Mouse (Mus musculus): ENCODE data around the gene Lbh. TPM values are rescaled to one million over a fixed set of nuclear protein-coding genes. Genes with fewer than 3 reads are reported as not detected.
A peak's percentile ranks its signal among the peaks of the same experiment; 100 is the strongest.

The Lbh gene
- total RNA-seq (2021), result 1 to 10 TPM; 6.0 to 7.0 TPM
- long read RNA-seq, experiment 1, result 0 reads
- long read RNA-seq, experiment 2, partial matches to known transcripts, result 0 of 3 reads
- long read RNA-seq, experiment 2, other reads (novel, unspliced or antisense), result 2 of 3 reads

DNA sequence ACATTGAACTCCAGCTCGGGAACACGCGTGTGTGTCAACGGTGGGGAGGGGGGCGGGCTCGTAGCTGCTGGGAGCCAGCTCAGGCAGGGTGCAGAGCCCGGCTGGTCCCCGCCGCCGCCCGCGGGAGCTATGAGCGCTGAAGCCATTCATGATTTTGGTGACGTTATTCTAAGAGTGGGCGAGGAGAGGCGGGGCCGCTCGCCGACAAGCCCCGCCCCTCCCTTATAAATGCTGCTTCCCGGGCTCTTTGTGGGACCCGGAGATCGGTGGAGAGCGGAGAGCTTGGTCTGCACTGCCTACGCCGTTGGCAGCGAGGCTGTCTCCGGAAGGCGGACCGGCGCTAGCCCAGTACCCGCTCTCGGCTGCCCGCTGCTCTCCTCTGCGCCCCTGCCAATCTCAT lies at the start of gene Lbh:
Gene Lbh (plus strand): TSS at position 253 of the 400 bp plus-strand sequence.
- intact Hi-C loops (cut with DNase I), result loop anchor here (5.0 kb wide), 1 partner anchor 81 kb away; the partner anchor contains the start of gene Ypel5
- peak; percentile 88 to 91 for DNase-seq

DNA sequence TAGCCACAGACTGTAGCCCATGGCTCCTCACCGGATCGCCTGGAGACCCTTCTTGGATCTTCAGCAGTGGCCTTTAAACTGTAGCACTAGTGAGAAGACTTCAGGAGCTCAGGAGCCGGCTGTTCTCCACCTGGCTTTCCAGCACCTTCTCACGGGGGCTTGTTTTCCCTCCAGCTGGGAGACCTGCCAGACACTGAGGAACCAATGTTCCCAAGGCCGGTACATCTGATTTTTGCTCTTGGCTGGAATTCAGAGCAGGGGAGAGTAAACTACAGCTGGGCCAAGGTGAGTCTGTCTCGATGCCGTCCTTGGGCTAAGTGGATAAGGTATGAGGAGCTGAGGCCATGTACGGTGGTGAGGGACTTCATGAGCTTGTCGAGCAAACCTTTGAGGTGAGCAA lies 39.1 kb upstream of the Lbh start:
- intact Hi-C loops (cut with DNase I), result no loop called here
- DNase-seq, result no peak

DNA sequence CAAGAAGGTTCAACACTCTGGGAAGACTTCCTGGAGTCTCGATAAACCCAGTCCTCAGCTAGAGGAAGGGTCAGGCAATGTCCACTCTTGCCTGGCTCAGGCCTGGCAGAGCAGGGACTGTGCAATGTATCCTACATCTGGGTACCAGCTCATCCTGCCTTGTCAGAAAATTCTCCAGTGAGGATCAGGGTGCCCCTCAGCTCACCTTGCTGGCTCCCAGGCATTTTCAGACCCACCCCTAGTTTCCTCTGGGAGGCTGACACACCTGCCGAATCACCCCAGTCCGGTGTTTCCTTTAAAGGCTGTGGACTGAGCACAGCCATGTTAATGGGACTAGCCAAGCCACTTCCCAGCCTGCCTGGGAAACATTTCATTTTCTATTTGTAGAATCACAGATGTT lies 37.9 kb upstream of the Lbh start:
- DNase-seq, result no peak
- intact Hi-C loops (cut with DNase I), result no loop called here

DNA sequence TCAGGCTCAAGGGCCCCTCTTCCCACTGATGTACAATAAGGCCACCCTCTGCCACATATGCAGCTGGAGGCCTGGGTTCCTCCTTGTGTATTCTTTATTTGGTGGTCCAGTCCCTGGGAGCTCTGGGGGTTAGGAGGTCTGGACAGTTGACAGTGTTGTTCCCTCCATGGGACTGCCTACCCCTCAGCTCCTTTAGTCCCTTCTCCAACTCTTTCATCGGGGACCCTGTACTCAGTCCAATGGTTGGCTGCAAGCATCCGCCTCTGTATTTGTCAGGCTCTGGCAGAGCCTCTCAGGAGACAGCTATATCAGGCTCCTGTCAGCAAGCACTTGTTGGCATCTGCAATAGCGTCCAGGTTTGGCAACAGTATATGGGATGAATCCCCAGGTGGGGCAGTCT lies 37.1 kb upstream of the Lbh start:
- intact Hi-C loops (cut with DNase I), result no loop called here
- no peak for DNase-seq

- intact Hi-C loops (cut with DNase I), result no loop called here
Measured at GRCm38 (mm10) chr17:72881804-72882203, 36.3 kb upstream of the Lbh start.

DNA sequence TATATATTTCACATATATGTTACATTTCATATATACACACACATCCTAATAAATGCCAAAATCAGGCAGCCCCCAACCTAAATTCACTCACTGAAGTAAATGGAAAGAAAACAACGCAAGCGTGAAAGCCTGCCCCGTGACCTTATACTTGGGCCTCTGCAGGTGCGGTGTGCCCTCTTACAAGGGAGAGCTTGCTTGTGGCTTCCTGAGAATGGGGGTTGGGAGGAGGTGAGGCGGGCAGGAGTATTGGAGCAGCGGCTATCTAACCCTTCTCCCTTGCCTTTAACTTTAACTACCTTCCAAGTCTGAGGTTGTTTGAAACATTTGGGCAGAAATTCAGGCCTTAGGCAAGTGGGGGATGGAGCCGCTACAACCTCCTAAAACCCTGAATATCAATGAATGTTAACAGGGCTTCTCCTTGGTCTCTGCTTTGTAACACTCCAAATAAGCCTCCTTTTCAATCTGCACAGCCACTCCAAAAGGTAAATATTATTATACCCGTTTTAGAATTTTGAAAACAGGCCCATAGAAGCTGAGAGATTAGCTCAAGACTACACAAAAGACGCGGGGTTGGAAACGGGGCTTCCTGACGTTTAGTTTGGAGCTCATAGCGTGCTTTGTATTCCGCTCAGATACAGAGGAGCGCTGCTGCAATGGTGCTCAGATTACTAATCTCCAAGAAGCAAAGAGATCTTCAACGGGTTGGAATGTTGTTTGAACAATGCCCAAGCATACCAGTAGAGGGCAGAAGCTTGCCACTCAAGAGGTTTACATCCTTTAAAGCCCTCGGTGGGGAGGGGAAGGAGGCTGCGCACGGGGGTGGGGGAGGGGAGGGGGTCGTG lies 28.3 kb upstream of the Lbh start:
- peak in 1 of 2 experiments; percentile 19 for DNase-seq
- intact Hi-C loops (cut with DNase I), result loop anchor here (2.0 to 5.0 kb wide), 2 partner anchors 119 to 193 kb away; no protein-coding TSS in a partner anchor

More at GRCm38 (mm10) chr17:72881804-72882203, 36.3 kb upstream of the Lbh start:
- no peak for DNase-seq

- intact Hi-C loops (cut with DNase I), result loop anchor here (2.0 to 5.0 kb wide), 2 partner anchors 118 to 192 kb away; no protein-coding TSS in a partner anchor
Measured at GRCm38 (mm10) chr17:72890398-72890898, 27.7 kb upstream of the Lbh start.

DNA sequence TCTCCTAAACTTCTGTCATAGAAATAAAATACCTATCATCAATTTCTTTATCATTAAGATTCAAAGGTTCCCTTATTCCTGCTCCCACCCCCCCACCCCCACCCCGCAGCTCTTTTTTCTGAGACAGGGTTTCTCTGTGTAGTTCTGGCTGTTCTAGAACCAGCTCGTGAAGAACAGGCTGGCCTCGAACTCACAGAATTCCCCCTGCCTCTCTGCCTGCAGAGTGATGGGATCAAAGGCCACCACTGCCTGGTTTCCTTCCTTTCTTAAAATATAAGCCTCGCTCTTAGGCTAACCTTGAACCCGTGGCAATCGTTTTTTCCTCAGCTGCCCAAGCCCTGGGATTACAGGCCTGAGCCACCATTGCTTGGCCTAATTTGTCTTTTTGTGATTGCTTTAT lies 26.5 kb upstream of the Lbh start:
- intact Hi-C loops (cut with DNase I), result loop anchor here (2.0 to 5.0 kb wide), 2 partner anchors 117 to 191 kb away; no protein-coding TSS in a partner anchor
- no peak for DNase-seq

More at GRCm38 (mm10) chr17:72890398-72890898, 27.7 kb upstream of the Lbh start:
- DNase-seq, result no peak

- intact Hi-C loops (cut with DNase I), result no loop called here
- no peak for DNase-seq
Measured at GRCm38 (mm10) chr17:72895506-72895905, 22.6 kb upstream of the Lbh start.

GRCm38 (mm10) chr17:72897076-72897475 lies 21.0 kb upstream of the Lbh start:
- intact Hi-C loops (cut with DNase I), result no loop called here
- DNase-seq, result no peak

- no peak for DNase-seq
- intact Hi-C loops (cut with DNase I), result no loop called here
Measured at GRCm38 (mm10) chr17:72897961-72898360, 20.1 kb upstream of the Lbh start.

GRCm38 (mm10) chr17:72898775-72899174 lies 19.3 kb upstream of the Lbh start:
- intact Hi-C loops (cut with DNase I), result no loop called here
- no peak for DNase-seq

- intact Hi-C loops (cut with DNase I), result no loop called here
- DNase-seq, result no peak
Measured at GRCm38 (mm10) chr17:72901021-72901420, 17.1 kb upstream of the Lbh start.

GRCm38 (mm10) chr17:72901705-72902104 lies 16.4 kb upstream of the Lbh start:
- intact Hi-C loops (cut with DNase I), result no loop called here
- no peak for DNase-seq

GRCm38 (mm10) chr17:72903321-72903720 lies 14.8 kb upstream of the Lbh start:
- intact Hi-C loops (cut with DNase I), result no loop called here
- DNase-seq, result no peak

GRCm38 (mm10) chr17:72903921-72904421 lies 14.1 kb upstream of the Lbh start:
- DNase-seq, result no peak
- intact Hi-C loops (cut with DNase I), result no loop called here

DNA sequence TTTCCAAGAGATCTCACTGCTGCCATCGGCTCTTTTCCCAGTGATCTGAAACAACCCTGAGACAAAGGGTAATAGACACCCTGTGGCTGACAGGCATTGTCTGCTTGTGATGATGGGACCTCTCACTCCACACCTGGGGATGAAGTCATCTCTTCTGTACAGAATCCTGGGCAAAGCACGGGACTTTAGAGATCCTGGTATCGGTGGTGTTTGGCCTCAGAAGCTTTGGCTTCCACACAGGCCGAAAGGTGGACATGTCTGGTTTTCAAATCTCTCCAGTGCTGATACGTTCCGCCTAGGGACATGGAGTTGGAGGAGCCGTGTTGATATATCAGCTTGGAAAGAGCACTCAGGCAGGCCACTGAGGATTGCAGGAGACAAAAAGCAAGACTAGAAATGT lies 13.2 kb upstream of the Lbh start:
- intact Hi-C loops (cut with DNase I), result no loop called here
- DNase-seq, result no peak

- intact Hi-C loops (cut with DNase I), result no loop called here
Measured at GRCm38 (mm10) chr17:72906231-72906896, 11.7 kb upstream of the Lbh start.

GRCm38 (mm10) chr17:72907211-72907610 lies 10.9 kb upstream of the Lbh start:
- no peak for DNase-seq
- intact Hi-C loops (cut with DNase I), result no loop called here

More at GRCm38 (mm10) chr17:72906231-72906896, 11.7 kb upstream of the Lbh start:
- DNase-seq, result no peak

GRCm38 (mm10) chr17:72907777-72908176 lies 10.3 kb upstream of the Lbh start:
- intact Hi-C loops (cut with DNase I), result no loop called here

GRCm38 (mm10) chr17:72908561-72908960 lies 9.5 kb upstream of the Lbh start:
- DNase-seq, result no peak
- intact Hi-C loops (cut with DNase I), result no loop called here

More at GRCm38 (mm10) chr17:72907777-72908176, 10.3 kb upstream of the Lbh start:
- DNase-seq, result no peak
